ENCODE assay signal across 26 mouse cellular contexts in genomic region chr10:108111398-108111797, GRCm38 (mm10). TPM values are rescaled to one million over a fixed set of nuclear protein-coding genes. Genes with fewer than 3 reads are reported as not detected.
DNase-seq lines count a peak whose midpoint lies in the region; ATAC-seq and TF ChIP-seq lines count a peak whose summit lies in the region.
"Had no signal": no experiment of that assay in that cellular context is flagged by ENCODE, and none has a peak within 500 bp of the region (broad histone marks: within the 10 kb centered on the region; RNA-seq: fewer than 3 reads in every experiment).

No protein-coding gene starts in this region.

- no peak overlapping the region for H3K27ac ChIP-seq in kidney, adult 2 months (ENCODE audit: insufficient read depth, low read depth, low read length)
- H3K27ac ChIP-seq in liver, postnatal 0 days (ENCODE audit: low read depth): peak overlapping the region; percentile 31; the same call in 1 of the 2 replicates
- no peak overlapping the region for H3K27ac ChIP-seq in liver, embryonic 11.5 days (ENCODE audit: low read depth, low read length)
- peak overlapping the region; percentile 45; the same call in 1 of the 2 replicates for H3K27ac ChIP-seq in intestine, embryonic 16.5 days (ENCODE audit: low read length)
- H3K27ac ChIP-seq in forebrain, embryonic 10.5 days: no peak overlapping the region
- H3K27ac ChIP-seq: embryonic facial prominence, embryonic 12.5 days; embryonic facial prominence, embryonic 15.5 days; forebrain, embryonic 12.5 days; forebrain, embryonic 15.5 days; heart, embryonic 13.5 days; hindbrain, embryonic 13.5 days had no signal

- DNase-seq in kidney, adult 2 months: peak; percentile 19
- no peak for DNase-seq in kidney, postnatal 25 days
- no peak for DNase-seq in liver, postnatal 0 days
- DNase-seq in liver, embryonic 11.5 days (ENCODE audit: low spot score): no peak
- DNase-seq in forebrain, embryonic 10.5 days (ENCODE audit: extremely low spot score, low spot score): no peak
- DNase-seq in right cerebral cortex, postnatal 14 days: no peak
- DNase-seq: adrenal gland, adult 8-10 months; adrenal gland, postnatal 25 days; B cell, adult 2 months; cerebellum, adult 18-20 months; cerebellum, adult 9-10 months; cerebellum, postnatal 14 days; gastrocnemius, postnatal 25 days; heart, adult 18-20 months; heart, postnatal 14 days had no signal

- H3K36me3 ChIP-seq in kidney, adult 2 months (ENCODE audit: control insufficient read depth, insufficient read depth, low read length): no peaks in the 10 kb centered on the region
- H3K36me3 ChIP-seq in liver, postnatal 0 days (replicated peaks; ENCODE audit: insufficient read depth, low read length): no peaks in the 10 kb centered on the region
- no peaks in the 10 kb centered on the region for H3K36me3 ChIP-seq in liver, embryonic 11.5 days (ENCODE audit: control insufficient read depth, insufficient read depth, low read length)
- no peaks in the 10 kb centered on the region for H3K36me3 ChIP-seq in intestine, embryonic 16.5 days (ENCODE audit: control insufficient read depth, insufficient read depth, low read length)
- H3K36me3 ChIP-seq in forebrain, embryonic 10.5 days (replicated peaks): no peaks in the 10 kb centered on the region
- H3K36me3 ChIP-seq: embryonic facial prominence, embryonic 12.5 days; embryonic facial prominence, embryonic 15.5 days; forebrain, embryonic 12.5 days; forebrain, embryonic 15.5 days; G1E; heart, embryonic 13.5 days had no signal

- no peak overlapping the region for H3K9ac ChIP-seq in liver, postnatal 0 days (replicated peaks)
- H3K9ac ChIP-seq in liver, embryonic 11.5 days (ENCODE audit: low read depth, low read length): no peak overlapping the region
- H3K9ac ChIP-seq in intestine, embryonic 16.5 days (ENCODE audit: low read depth, low read length): no peak overlapping the region
- H3K9ac ChIP-seq: embryonic facial prominence, embryonic 12.5 days; embryonic facial prominence, embryonic 15.5 days; forebrain, embryonic 12.5 days; forebrain, embryonic 15.5 days; heart, embryonic 13.5 days; hindbrain, embryonic 13.5 days had no signal

- WGBS in kidney, adult 2 months: 72% methylated on average over 4 of the region's 4 CpGs
- 52% methylated on average over 4 of the region's 4 CpGs for WGBS in liver, postnatal 0 days (ENCODE audit: insufficient replicate concordance)
- 74% methylated on average over 4 of the region's 4 CpGs for WGBS in liver, embryonic 11.5 days
- 57% methylated on average over 4 of the region's 4 CpGs for WGBS in intestine, embryonic 16.5 days
- 91% methylated on average over 4 of the region's 4 CpGs for WGBS in forebrain, embryonic 10.5 days

- peak; percentile 89 for ATAC-seq in liver, postnatal 0 days
- ATAC-seq in liver, embryonic 11.5 days (replicated peaks; ENCODE audit: low FRiP score): no peak
- peak; percentile 52 for ATAC-seq in intestine, embryonic 16.5 days
- ATAC-seq: forebrain, embryonic 15.5 days; hindbrain, embryonic 16.5 days; Patski had no signal

- no peak for TF ChIP-seq POLR2A in kidney, adult 2 months (IDR thresholded peaks at IDR 0.05; ENCODE audit: low read depth, low read length)

- no peak overlapping the region for H3K4me2 ChIP-seq in liver, postnatal 0 days (ENCODE audit: low read depth, low read length)
- H3K4me2 ChIP-seq in liver, embryonic 11.5 days: no peak overlapping the region
- H3K4me2 ChIP-seq in intestine, embryonic 16.5 days (ENCODE audit: low read depth, low read length): no peak overlapping the region
- H3K4me2 ChIP-seq: embryonic facial prominence, embryonic 12.5 days; embryonic facial prominence, embryonic 15.5 days; forebrain, embryonic 12.5 days; forebrain, embryonic 15.5 days; heart, embryonic 13.5 days; hindbrain, embryonic 13.5 days had no signal

- no peak for TF ChIP-seq EP300 in liver, postnatal 0 days (IDR thresholded peaks at IDR 0.05; ENCODE audit: low read depth)

- TF ChIP-seq CTCF in kidney, adult 2 months (conservative IDR thresholded peaks at IDR 0.05; ENCODE audit: insufficient read depth, insufficient read length, low read depth, low read length): no peak
- no peak for TF ChIP-seq CTCF in liver, postnatal 0 days (IDR thresholded peaks at IDR 0.05; ENCODE audit: low read depth)

- no peaks in the 10 kb centered on the region for H3K27me3 ChIP-seq in kidney, adult 2 months (replicated peaks; ENCODE audit: control insufficient read depth, insufficient read depth, low read length)
- H3K27me3 ChIP-seq in liver, postnatal 0 days (ENCODE audit: insufficient read depth, low read length): no peaks in the 10 kb centered on the region
- H3K27me3 ChIP-seq in liver, embryonic 11.5 days (replicated peaks; ENCODE audit: control insufficient read depth, insufficient read depth, low read length): no peaks in the 10 kb centered on the region
- no peaks in the 10 kb centered on the region for H3K27me3 ChIP-seq in intestine, embryonic 16.5 days (replicated peaks; ENCODE audit: control insufficient read depth, insufficient read depth, low read length)
- H3K27me3 ChIP-seq in forebrain, embryonic 10.5 days (ENCODE audit: poor library complexity, severe bottlenecking): no peaks in the 10 kb centered on the region
- H3K27me3 ChIP-seq: CH12.LX; embryonic facial prominence, embryonic 12.5 days; embryonic facial prominence, embryonic 15.5 days; forebrain, embryonic 12.5 days; forebrain, embryonic 15.5 days; heart, embryonic 13.5 days; hindbrain, embryonic 13.5 days; Patski had no signal

- H3K9me3 ChIP-seq in liver, postnatal 0 days (ENCODE audit: low read length): no peaks in the 10 kb centered on the region
- no peaks in the 10 kb centered on the region for H3K9me3 ChIP-seq in liver, embryonic 11.5 days (ENCODE audit: control insufficient read depth, low read length)
- H3K9me3 ChIP-seq in intestine, embryonic 16.5 days (ENCODE audit: control insufficient read depth, low read length): no peaks in the 10 kb centered on the region
- H3K9me3 ChIP-seq in forebrain, embryonic 10.5 days: 0 out of 2 replicates have a peak, but pooled peaks cover 3% of the 10 kb centered on the region
- H3K9me3 ChIP-seq: embryonic facial prominence, embryonic 12.5 days; embryonic facial prominence, embryonic 15.5 days; forebrain, embryonic 12.5 days; forebrain, embryonic 15.5 days; G1E had no signal

- no peak overlapping the region for H3K4me3 ChIP-seq in kidney, adult 2 months (ENCODE audit: insufficient read depth, low read depth, low read length)
- H3K4me3 ChIP-seq in liver, postnatal 0 days (ENCODE audit: low read depth, low read length): no peak overlapping the region
- no peak overlapping the region for H3K4me3 ChIP-seq in liver, embryonic 11.5 days (ENCODE audit: low read depth, low read length)
- no peak overlapping the region for H3K4me3 ChIP-seq in intestine, embryonic 16.5 days (ENCODE audit: low read length)
- H3K4me3 ChIP-seq in forebrain, embryonic 10.5 days: no peak overlapping the region
- H3K4me3 ChIP-seq: embryonic facial prominence, embryonic 12.5 days; embryonic facial prominence, embryonic 15.5 days; forebrain, embryonic 12.5 days; forebrain, embryonic 15.5 days; heart, embryonic 13.5 days; hindbrain, embryonic 13.5 days had no signal

- no peaks in the 10 kb centered on the region for H3K4me1 ChIP-seq in kidney, adult 2 months (ENCODE audit: control insufficient read depth, insufficient read depth, low read length)
- H3K4me1 ChIP-seq in liver, postnatal 0 days (ENCODE audit: insufficient read depth): no peaks in the 10 kb centered on the region; the same call in 1 of the 2 replicates
- H3K4me1 ChIP-seq in liver, embryonic 11.5 days (replicated peaks; ENCODE audit: control insufficient read depth, insufficient read depth, low read length): peaks cover 7% of the 10 kb centered on the region; the same call in 1 of the 2 replicates
- peaks cover 5% of the 10 kb centered on the region; the same call in 1 of the 2 replicates for H3K4me1 ChIP-seq in intestine, embryonic 16.5 days (ENCODE audit: control insufficient read depth, insufficient read depth, low read length)
- H3K4me1 ChIP-seq in forebrain, embryonic 10.5 days: peaks cover 6% of the 10 kb centered on the region
- H3K4me1 ChIP-seq: forebrain, embryonic 12.5 days; forebrain, embryonic 15.5 days had no signal

RNA-seq across cellular contexts. Expression of gene Ppp1r12a, which starts 50.6 kb away (rescaled TPM):
- 14.3 and 18.1 TPM in 2 replicates for polyA plus RNA-seq in kidney, adult 2 months (2012; rRNA removed)
- 23.0 and 25.3 TPM in 2 replicates for polyA plus RNA-seq in liver, postnatal 0 days (2015; fragmentation: Nextera tagmentation; extraction: Ambion mirVana)
- 69.4 and 74.9 TPM in 2 replicates for polyA plus RNA-seq in liver, embryonic 11.5 days (2014; fragmentation: Nextera tagmentation; extraction: Ambion mirVana)
- polyA plus RNA-seq in intestine, embryonic 16.5 days (2015; fragmentation: Nextera tagmentation; extraction: Ambion mirVana): 89.6 and 101 TPM in 2 replicates
- 67.5 and 68.0 TPM in 2 replicates for polyA plus RNA-seq in forebrain, embryonic 10.5 days (2016; fragmentation: Nextera tagmentation; extraction: Ambion mirVana)

Comparison
In these comparisons a context has a peak if more than half of its experiments do, and no peak if none do; other contexts are left out.
1. H3K27ac ChIP-seq: peak in liver, postnatal 0 days (single experiment) and intestine, embryonic 16.5 days (single experiment); none in kidney, adult 2 months (single experiment), liver, embryonic 11.5 days (single experiment) and forebrain, embryonic 10.5 days (single experiment).